Mouse (Mus musculus) frontal cortex, adult 2 months (tissue): ENCODE measurements at regions not wholly inside any gene's neighbourhood (a gene's known extent, or its start where the extent isn't known, plus 50 kb on each side); places are given as distances from the start of the nearest gene placed in this dataset.

ENCODE experiments used
- DNase-seq, 2 experiments: peaks; one replicate each; pipeline ENCODE4 v3.0.0; 2022; ENCODE audit warnings: low spot score in 1 of 2; ENCODE audit errors: extremely low spot score in 1 of 2

GRCm38 (mm10) chr1:94642296-94642695 is 589.9 kb upstream of the Pdcd1 start:
- DNase-seq = no peak

- no peak for DNase-seq
These were observed 605.9 kb upstream of the Pdcd1 start for GRCm38 (mm10) chr1:94658218-94658617.

- DNase-seq = peak in 1 of 2 experiments; percentile 1
These were observed 619.3 kb upstream of the Pdcd1 start for GRCm38 (mm10) chr1:94671641-94672040.

- no peak for DNase-seq
These were observed 612.9 kb upstream of the Fam174a start for GRCm38 (mm10) chr1:94700517-94700916.

- DNase-seq = no peak
These were observed 611.7 kb upstream of the Fam174a start for GRCm38 (mm10) chr1:94701688-94702087.

- no peak for DNase-seq
These were observed 600.6 kb upstream of the Fam174a start for GRCm38 (mm10) chr1:94712812-94713211.

GRCm38 (mm10) chr1:94717699-94718098 is 595.7 kb upstream of the Fam174a start:
- DNase-seq = no peak

GRCm38 (mm10) chr1:94753523-94753922 is 559.9 kb upstream of the Fam174a start:
- no peak for DNase-seq

GRCm38 (mm10) chr1:94789019-94789585 is 524.3 kb upstream of the Fam174a start:
- DNase-seq = no peak

- DNase-seq = no peak
These were observed 522.8 kb upstream of the Fam174a start for GRCm38 (mm10) chr1:94790604-94791003.

- DNase-seq = no peak
These were observed 522.4 kb upstream of the Fam174a start for GRCm38 (mm10) chr1:94791052-94791451.

- peak in 1 of 2 experiments; percentile 5 for DNase-seq
These were observed 517.4 kb upstream of the Fam174a start for GRCm38 (mm10) chr1:94796028-94796427.

- DNase-seq = no peak
These were observed 509.7 kb upstream of the Fam174a start for GRCm38 (mm10) chr1:94803722-94804121.

GRCm38 (mm10) chr1:94804877-94805276 is 508.5 kb upstream of the Fam174a start:
- DNase-seq = no peak

- no peak for DNase-seq
These were observed 485.8 kb upstream of the Fam174a start for GRCm38 (mm10) chr1:94827628-94828027.

- no peak for DNase-seq
These were observed 477.4 kb upstream of the Fam174a start for GRCm38 (mm10) chr1:94835982-94836381.

- no peak for DNase-seq
These were observed 461.9 kb upstream of the Fam174a start for GRCm38 (mm10) chr1:94851522-94851921.

GRCm38 (mm10) chr1:94858464-94858863 is 455.0 kb upstream of the Fam174a start:
- DNase-seq = no peak

- DNase-seq = no peak
These were observed 444.6 kb upstream of the Fam174a start for GRCm38 (mm10) chr1:94868872-94869271.

GRCm38 (mm10) chr1:94880553-94880952 is 432.9 kb upstream of the Fam174a start:
- DNase-seq = no peak

- no peak for DNase-seq
These were observed 408.4 kb upstream of the Fam174a start for GRCm38 (mm10) chr1:94904982-94905507.

GRCm38 (mm10) chr1:94910839-94911238 is 402.6 kb upstream of the Fam174a start:
- DNase-seq = no peak
